Mouse (Mus musculus): ENCODE results near the gene Grap2.

The Grap2 gene

GRCm38 (mm10) chr15:80639071-80639702, 66.8 kb downstream of the Grap2 start:
- DNase-seq (ENCODE audit: low spot score): no peak

- DNase-seq (ENCODE audit: low spot score): no peak
Observed at GRCm38 (mm10) chr15:80639874-80640273, 67.5 kb downstream of the Grap2 start.

- DNase-seq (ENCODE audit: low spot score): no peak
Observed at GRCm38 (mm10) chr15:80641702-80642435, 69.5 kb downstream of the Grap2 start.

- no peak for DNase-seq (ENCODE audit: low spot score)
Observed at GRCm38 (mm10) chr15:80645006-80645797, 72.8 kb downstream of the Grap2 start.

- no peak for DNase-seq (ENCODE audit: low spot score)
Observed at GRCm38 (mm10) chr15:80648977-80649606, 76.7 kb downstream of the Grap2 start.

- DNase-seq (ENCODE audit: low spot score): no peak
Observed at GRCm38 (mm10) chr15:80650412-80650811, 78.0 kb downstream of the Grap2 start.

- DNase-seq (ENCODE audit: low spot score): no peak
Observed at GRCm38 (mm10) chr15:80653865-80654264, 81.5 kb downstream of the Grap2 start.

- peak; percentile 57 for DNase-seq (ENCODE audit: low spot score)
Observed at GRCm38 (mm10) chr15:80658815-80659471, 86.5 kb downstream of the Grap2 start.

GRCm38 (mm10) chr15:80660963-80661362, 88.6 kb downstream of the Grap2 start:
- DNase-seq (ENCODE audit: low spot score): no peak

GRCm38 (mm10) chr15:80664444-80664843, 92.0 kb downstream of the Grap2 start:
- no peak for DNase-seq (ENCODE audit: low spot score)

GRCm38 (mm10) chr15:80671295-80672252, 99.2 kb downstream of the Grap2 start, which contains the start of gene Fam83f:
TSS of gene Fam83f (plus strand) at chr15:80671847.
- no peak for DNase-seq (ENCODE audit: low spot score)

GRCm38 (mm10) chr15:80672810-80673209, 100.4 kb downstream of the Grap2 start:
- no peak for DNase-seq (ENCODE audit: low spot score)

GRCm38 (mm10) chr15:80673337-80674095, 101.1 kb downstream of the Grap2 start:
- no peak for DNase-seq (ENCODE audit: low spot score)

- no peak for DNase-seq (ENCODE audit: low spot score)
Observed at GRCm38 (mm10) chr15:80674700-80675099, 102.3 kb downstream of the Grap2 start.

GRCm38 (mm10) chr15:80679515-80680215, 107.3 kb downstream of the Grap2 start:
- DNase-seq (ENCODE audit: low spot score): peak; percentile 63

GRCm38 (mm10) chr15:80680347-80681030, 108.1 kb downstream of the Grap2 start:
- DNase-seq (ENCODE audit: low spot score): no peak

GRCm38 (mm10) chr15:80681466-80681881, 109.1 kb downstream of the Grap2 start:
- no peak for DNase-seq (ENCODE audit: low spot score)

- no peak for DNase-seq (ENCODE audit: low spot score)
Observed at GRCm38 (mm10) chr15:80682343-80682742, 109.9 kb downstream of the Grap2 start.

GRCm38 (mm10) chr15:80683151-80683550, 110.8 kb downstream of the Grap2 start:
- DNase-seq (ENCODE audit: low spot score): no peak

Measured in left cerebral cortex, adult 11 months (tissue).